Mouse (Mus musculus): ENCODE measurements around the gene Astn1.

Gene Astn1

GRCm38 (mm10) chr1:158414198-158414597 lies 52.1 kb downstream of the Astn1 start:
- no peak for DNase-seq (ENCODE audit: low read depth, low spot score)

- DNase-seq (ENCODE audit: low read depth, low spot score), result no peak
Observed at GRCm38 (mm10) chr1:158421451-158421850, 59.4 kb downstream of the Astn1 start.

- no peak for DNase-seq (ENCODE audit: low read depth, low spot score)
Observed at GRCm38 (mm10) chr1:158422739-158423138, 60.7 kb downstream of the Astn1 start.

GRCm38 (mm10) chr1:158446071-158446470 lies 84.0 kb downstream of the Astn1 start:
- no peak for DNase-seq (ENCODE audit: low read depth, low spot score)

DNA sequence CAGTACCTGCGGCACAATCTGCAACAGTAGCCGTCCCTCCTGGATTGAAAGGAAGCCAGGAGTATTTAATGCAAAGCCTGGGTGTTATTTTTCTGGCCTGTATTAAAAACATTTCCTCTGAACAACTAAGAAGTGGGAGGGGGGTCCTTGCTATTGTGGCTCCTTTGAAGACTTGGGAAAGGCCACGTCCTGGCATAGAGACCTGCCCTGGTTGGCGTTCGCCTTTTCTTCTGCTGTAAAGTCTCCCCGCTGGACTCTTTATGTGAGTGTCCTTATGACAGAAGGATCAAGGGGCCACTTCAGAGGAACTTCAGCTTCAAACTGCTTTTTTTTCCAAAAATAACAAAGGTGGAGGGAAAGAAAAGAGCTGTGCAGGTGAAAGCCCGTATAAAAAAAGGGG lies 85.9 kb downstream of the Astn1 start:
- DNase-seq (ENCODE audit: low read depth, low spot score), result no peak

- DNase-seq (ENCODE audit: low read depth, low spot score), result no peak
Observed at GRCm38 (mm10) chr1:158452675-158453074, 90.6 kb downstream of the Astn1 start.

DNA sequence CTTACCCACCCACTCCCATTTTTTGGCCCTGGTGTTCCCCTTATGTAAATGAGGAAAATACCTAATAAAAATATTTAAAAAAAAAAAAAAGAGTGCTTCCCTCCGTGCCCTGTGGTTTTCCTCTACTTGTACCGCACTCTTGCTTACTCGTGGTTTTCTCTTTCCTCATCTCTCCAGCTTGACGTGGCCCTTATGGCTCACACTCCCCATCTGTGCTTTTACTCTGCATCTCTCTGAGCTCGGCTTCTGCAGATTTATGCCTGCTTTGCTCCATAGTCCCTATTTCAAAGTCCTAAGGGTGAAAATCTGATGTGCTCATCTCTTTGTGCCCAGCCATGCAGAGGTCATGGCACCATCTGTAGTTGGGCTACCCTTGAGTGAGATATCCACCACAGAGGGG lies 91.5 kb downstream of the Astn1 start:
- no peak for DNase-seq (ENCODE audit: low read depth, low spot score)

GRCm38 (mm10) chr1:158463975-158464374 lies 101.9 kb downstream of the Astn1 start:
- DNase-seq (ENCODE audit: low read depth, low spot score), result peak; percentile 3

DNA sequence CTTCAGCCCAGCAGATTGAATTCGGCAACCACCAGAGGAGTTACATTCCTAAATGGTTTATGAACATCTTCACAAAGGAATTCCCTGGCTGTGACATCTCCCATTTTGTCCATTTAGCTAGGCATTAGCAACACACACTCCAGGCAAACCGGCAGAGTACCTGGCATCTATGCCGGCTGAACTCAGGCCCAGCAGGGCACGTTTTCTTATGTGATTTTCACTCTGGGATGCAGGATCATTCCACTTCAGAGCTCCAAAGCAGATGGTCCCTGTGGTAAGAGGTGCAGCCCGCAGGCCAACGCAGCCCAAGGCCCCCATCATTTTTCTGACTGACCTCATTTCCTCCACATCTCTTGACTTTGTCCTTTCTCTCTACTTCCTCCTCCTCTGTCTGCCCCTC lies 103.2 kb downstream of the Astn1 start:
- DNase-seq (ENCODE audit: low read depth, low spot score), result no peak

DNA sequence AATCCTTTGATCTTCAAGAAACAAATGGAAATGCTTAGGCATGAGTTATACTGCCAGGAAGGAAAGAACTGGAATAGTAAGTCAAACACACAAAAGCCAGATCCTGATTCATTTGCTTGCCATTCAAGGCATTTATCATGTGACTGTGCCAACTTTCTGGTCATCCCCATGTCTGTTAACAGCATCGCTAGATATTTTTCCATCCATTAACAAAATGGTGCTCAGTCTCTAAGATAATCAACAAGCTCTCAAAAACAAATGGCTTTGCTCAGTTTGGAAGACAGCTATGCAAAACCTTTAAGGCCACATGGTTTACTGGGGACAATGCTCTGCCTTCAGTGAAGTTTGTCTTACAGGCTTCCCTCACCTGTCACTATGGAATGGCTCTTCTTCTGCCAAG lies 115.8 kb downstream of the Astn1 start:
- DNase-seq (ENCODE audit: low read depth, low spot score), result no peak

DNA sequence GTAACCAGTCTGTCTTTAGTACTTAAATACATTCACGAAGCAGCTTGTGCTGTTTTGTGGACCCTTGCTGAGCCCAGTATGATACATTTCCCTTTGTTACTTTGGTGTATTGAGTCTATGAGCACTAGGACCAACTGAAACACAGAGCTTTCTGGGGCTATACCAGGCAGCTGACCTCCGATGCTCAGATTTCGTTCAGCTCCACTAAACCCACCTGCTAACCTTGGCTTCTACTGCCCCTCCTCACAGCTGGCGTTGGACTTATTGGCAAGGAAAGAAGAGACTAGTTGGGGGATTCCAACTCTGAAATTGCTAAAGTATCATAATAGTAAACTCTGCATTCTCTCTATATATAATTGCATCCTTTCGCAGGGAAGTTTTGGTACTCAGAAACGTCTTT lies 118.2 kb downstream of the Astn1 start:
- no peak for DNase-seq (ENCODE audit: low read depth, low spot score)

GRCm38 (mm10) chr1:158483733-158484132 lies 121.7 kb downstream of the Astn1 start:
- no peak for DNase-seq (ENCODE audit: low read depth, low spot score)

GRCm38 (mm10) chr1:158489521-158490021 lies 127.5 kb downstream of the Astn1 start:
- DNase-seq (ENCODE audit: low read depth, low spot score), result no peak

DNA sequence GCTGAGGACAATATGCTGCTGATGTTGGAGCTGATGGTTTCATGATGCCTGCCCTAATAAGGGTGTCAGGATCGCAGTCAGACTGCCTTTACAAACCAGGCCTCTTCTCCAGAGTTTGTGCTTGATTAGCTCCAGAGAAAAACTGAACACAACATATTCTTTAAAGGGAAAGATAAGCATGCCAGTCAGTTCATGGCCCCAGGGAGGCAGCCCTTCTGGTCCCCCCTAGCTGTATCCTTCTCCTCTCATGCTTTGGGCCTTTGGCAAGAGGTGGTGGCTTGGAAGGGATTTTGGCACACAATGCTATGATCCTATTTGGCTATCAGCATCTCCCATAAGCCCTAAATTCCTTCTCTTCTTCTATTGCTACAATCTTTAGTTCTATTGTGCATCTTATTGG lies 128.1 kb downstream of the Astn1 start:
- no peak for DNase-seq (ENCODE audit: low read depth, low spot score)

- no peak for DNase-seq (ENCODE audit: low read depth, low spot score)
Observed at GRCm38 (mm10) chr1:158493289-158493688, 131.2 kb downstream of the Astn1 start.

DNA sequence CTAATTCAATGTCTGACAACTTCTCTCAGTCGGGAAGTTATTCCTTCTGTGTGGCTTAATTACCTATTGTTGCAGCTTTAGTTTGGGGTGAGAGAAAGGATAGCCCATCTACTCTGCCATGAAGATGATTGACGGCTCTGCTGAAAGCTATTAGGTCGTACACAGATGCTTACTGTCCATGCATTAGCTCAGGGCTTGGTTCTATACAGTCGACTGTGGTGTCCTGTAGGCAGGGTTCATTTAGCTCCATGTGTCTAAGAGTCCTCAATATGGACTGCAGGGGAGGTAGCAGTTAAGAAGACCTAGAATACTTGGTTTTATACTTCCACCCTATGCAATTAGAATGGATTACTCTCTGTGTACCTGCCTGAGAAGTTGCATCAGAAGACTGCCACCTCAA lies 138.1 kb downstream of the Astn1 start:
- DNase-seq (ENCODE audit: low read depth, low spot score), result no peak

GRCm38 (mm10) chr1:158501019-158501418 lies 138.9 kb downstream of the Astn1 start:
- no peak for DNase-seq (ENCODE audit: low read depth, low spot score)

DNA sequence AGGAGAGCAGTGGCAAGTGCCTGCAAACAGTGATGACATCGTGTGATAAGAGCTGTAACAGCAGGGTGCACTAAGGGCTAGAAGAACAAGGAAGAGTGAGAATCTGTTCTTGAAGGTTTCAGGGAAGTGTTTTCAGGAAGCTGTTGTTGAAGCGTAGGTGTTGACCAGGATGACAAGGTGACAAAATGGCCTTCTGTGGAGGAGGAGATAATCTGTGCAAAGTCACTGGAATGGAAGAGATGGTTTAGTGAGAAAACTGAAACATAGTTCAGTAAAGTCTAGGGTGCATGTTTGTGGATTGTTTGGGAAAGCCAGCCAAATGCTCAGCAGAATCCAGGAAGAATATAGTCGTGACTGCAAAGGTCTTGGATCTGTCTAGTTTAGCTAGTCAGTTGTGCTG lies 145.5 kb downstream of the Astn1 start:
- DNase-seq (ENCODE audit: low read depth, low spot score), result no peak

DNA sequence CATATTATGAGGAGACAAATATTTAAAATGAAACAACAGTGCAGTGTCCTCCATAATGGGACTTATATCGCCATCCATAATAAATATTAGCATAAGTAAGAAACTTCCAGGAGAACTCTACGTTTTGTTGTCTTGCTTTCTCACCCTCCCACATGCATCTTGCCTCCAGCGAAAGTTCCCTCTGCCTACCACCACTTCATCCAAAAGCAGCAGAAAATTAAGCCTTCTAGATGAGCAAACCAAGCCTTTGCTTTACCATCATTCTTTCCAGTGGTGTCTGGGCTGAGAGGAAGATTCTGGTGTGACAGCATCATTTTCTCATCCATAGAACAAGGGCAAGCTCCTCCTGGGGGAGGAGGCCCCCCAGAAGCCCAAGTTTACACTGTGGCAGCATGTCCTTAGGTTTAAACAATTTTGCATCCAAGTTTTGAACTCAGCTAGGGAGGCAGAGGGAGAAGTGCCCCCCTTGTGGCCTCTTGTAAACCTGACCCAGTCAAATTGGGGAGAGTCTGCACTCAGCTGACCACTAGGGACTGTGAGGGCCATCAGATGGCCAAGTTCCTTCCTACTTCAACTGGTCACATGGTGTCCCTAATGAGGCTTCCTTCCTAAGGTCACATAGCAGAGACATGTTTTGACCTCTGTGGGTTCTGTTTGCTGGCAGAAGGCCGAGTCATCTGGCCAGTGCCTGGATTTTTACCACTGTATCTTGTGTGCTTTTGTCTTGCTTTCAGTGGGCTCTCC lies 147.2 kb downstream of the Astn1 start:
- no peak for DNase-seq (ENCODE audit: low read depth, low spot score)

GRCm38 (mm10) chr1:158510478-158511207 lies 148.6 kb downstream of the Astn1 start:
- DNase-seq (ENCODE audit: low read depth, low spot score), result no peak

GRCm38 (mm10) chr1:158512089-158512488 lies 150.0 kb downstream of the Astn1 start:
- no peak for DNase-seq (ENCODE audit: low read depth, low spot score)

- DNase-seq (ENCODE audit: low read depth, low spot score), result no peak
Observed at GRCm38 (mm10) chr1:158512636-158513035, 150.6 kb downstream of the Astn1 start.

- no peak for DNase-seq (ENCODE audit: low read depth, low spot score)
Observed at GRCm38 (mm10) chr1:158513572-158513971, 151.5 kb downstream of the Astn1 start.
